Mouse (Mus musculus): ENCODE results near the gene Olfr561.

Olfr561 gene

GRCm38 (mm10) chr7:102770921-102771320 is at the start of gene Olfr561:
TSS of gene Olfr561 (plus strand) at chr7:102771221.
- no peak for DNase-seq

- DNase-seq = no peak
Observed at GRCm38 (mm10) chr7:102727391-102727790, 43.6 kb upstream of the Olfr561 start, which contains the start of gene Olfr559. TSS of gene Olfr559 (minus strand) at chr7:102727491.

GRCm38 (mm10) chr7:102733793-102734192 is 37.2 kb upstream of the Olfr561 start:
- no peak for DNase-seq

GRCm38 (mm10) chr7:102737705-102738104 is 33.3 kb upstream of the Olfr561 start:
- DNase-seq = no peak

- peak; percentile 0 for DNase-seq
Observed at GRCm38 (mm10) chr7:102752086-102752485, 18.9 kb upstream of the Olfr561 start.

- no peak for DNase-seq
Observed at GRCm38 (mm10) chr7:102759266-102759665, 11.8 kb upstream of the Olfr561 start, which contains the start of the genes Olfr560 and Olfr78. TSS of gene Olfr560 (minus strand) at chr7:102759366. TSS of gene Olfr78 (minus strand) at chr7:102759471.

GRCm38 (mm10) chr7:102803180-102803579 is 32.2 kb downstream of the Olfr561 start, which contains the start of gene Olfr564:
TSS of gene Olfr564 (plus strand) at chr7:102803480.
- DNase-seq = no peak

Measured in lung, postnatal 36 days (tissue).